Mouse (Mus musculus) megakaryocyte, embryonic 14.5 days (primary cell): ENCODE measurements around the gene Prkaa1.

Source experiments
- FLI1 ChIP-seq: IDR thresholded peaks from 2 replicates; pipeline ENCODE4 v1.6.1; 2012; ENCODE audit warnings: low read length, inconsistent platforms, mixed read lengths
- GATA1 ChIP-seq: IDR thresholded peaks from 3 replicates; pipeline ENCODE4 v1.6.1; 2012; ENCODE audit warnings: mixed read lengths, low read length, inconsistent platforms, borderline replicate concordance

DNA sequence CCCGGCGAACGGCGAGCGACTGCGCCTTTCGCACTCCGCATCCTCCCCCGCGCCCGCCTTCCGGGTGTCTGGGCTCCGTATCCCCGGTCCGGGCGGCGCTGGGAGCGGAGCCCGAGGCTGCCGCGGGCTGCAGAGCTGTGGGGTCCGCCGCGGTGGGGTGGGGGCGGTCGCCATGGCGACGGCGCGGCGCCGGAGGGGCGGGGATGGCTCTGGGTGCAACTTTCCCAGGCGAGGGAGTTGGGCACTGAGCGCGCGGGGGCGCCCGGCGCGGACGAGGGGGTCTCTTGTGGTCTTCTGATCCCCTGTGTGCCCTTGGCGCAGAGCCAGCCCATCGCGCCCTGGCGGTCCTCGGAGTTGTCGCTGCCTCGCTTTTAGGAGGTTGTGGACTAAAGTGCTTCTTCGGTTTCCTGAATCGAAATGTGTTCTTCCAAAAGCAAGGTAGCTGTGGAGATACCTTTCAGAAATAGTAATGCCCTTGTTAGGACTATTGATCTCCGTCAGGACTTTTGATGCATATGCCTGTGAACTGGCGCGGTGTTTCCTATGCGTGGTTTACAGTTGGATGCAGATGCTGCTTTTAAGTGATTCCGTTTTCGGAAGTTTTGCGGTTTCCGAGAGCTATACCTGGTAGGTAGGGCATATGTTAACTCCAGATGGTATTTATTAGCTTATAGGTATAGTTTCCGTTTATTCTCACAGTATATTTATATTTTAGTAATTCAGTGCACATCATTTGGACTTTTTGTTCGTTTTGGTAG, 539 bp downstream of the Prkaa1 start:
- TF ChIP-seq GATA1 (no peak), FLI1 (no peak)
